Mouse (Mus musculus) neural tube, embryonic 10.5 days (tissue): ENCODE results near the gene Itga1.

Experiments
- DNase-seq: peaks from one replicate; pipeline ENCODE4 v3.0.0-alpha.2; 2017; ENCODE audit warnings: low spot score; ENCODE audit errors: extremely low spot score

Gene Itga1

GRCm38 (mm10) chr13:115101355-115102191 lies at the start of gene Itga1, which contains the start of gene Gm49395:
Gene Itga1, minus strand, starts transcription at chr13:115101964.
Gene Gm49395, minus strand, starts transcription at chr13:115101921.
- DNase-seq, result peak; percentile 73

- no peak for DNase-seq
Observed at GRCm38 (mm10) chr13:115150602-115151001, 48.8 kb upstream of the Itga1 start.

- no peak for DNase-seq
Observed at GRCm38 (mm10) chr13:115149849-115150248, 48.1 kb upstream of the Itga1 start.

- DNase-seq, result no peak
Observed at GRCm38 (mm10) chr13:115143575-115143974, 41.8 kb upstream of the Itga1 start.

GRCm38 (mm10) chr13:115142066-115142465 lies 40.3 kb upstream of the Itga1 start:
- DNase-seq, result no peak

GRCm38 (mm10) chr13:115138513-115138912 lies 36.7 kb upstream of the Itga1 start:
- no peak for DNase-seq

GRCm38 (mm10) chr13:115136761-115137160 lies 35.0 kb upstream of the Itga1 start:
- DNase-seq, result no peak

GRCm38 (mm10) chr13:115132435-115132834 lies 30.7 kb upstream of the Itga1 start:
- DNase-seq, result no peak

GRCm38 (mm10) chr13:115131381-115131780 lies 29.6 kb upstream of the Itga1 start:
- no peak for DNase-seq

GRCm38 (mm10) chr13:115130035-115130434 lies 28.3 kb upstream of the Itga1 start:
- DNase-seq, result no peak

- no peak for DNase-seq
Observed at GRCm38 (mm10) chr13:115127826-115128225, 26.1 kb upstream of the Itga1 start.

- no peak for DNase-seq
Observed at GRCm38 (mm10) chr13:115126534-115126933, 24.8 kb upstream of the Itga1 start.

- no peak for DNase-seq
Observed at GRCm38 (mm10) chr13:115125130-115125529, 23.4 kb upstream of the Itga1 start.

- DNase-seq, result no peak
Observed at GRCm38 (mm10) chr13:115124521-115124920, 22.8 kb upstream of the Itga1 start.

- no peak for DNase-seq
Observed at GRCm38 (mm10) chr13:115118756-115119155, 17.0 kb upstream of the Itga1 start.

GRCm38 (mm10) chr13:115118195-115118594 lies 16.4 kb upstream of the Itga1 start:
- DNase-seq, result no peak

GRCm38 (mm10) chr13:115116930-115117621 lies 15.3 kb upstream of the Itga1 start:
- DNase-seq, result no peak

GRCm38 (mm10) chr13:115109628-115110027 lies 7.9 kb upstream of the Itga1 start:
- DNase-seq, result no peak

- DNase-seq, result no peak
Observed at GRCm38 (mm10) chr13:115107436-115107835, 5.7 kb upstream of the Itga1 start.

GRCm38 (mm10) chr13:115106183-115106582 lies 4.4 kb upstream of the Itga1 start:
- DNase-seq, result no peak

GRCm38 (mm10) chr13:115102754-115103153 lies 990 bp upstream of the Itga1 start:
- no peak for DNase-seq

GRCm38 (mm10) chr13:115100381-115101177 lies 1.2 kb downstream of the Itga1 start:
- DNase-seq, result no peak
